ENCODE assay signal across 13 mouse cellular contexts in genomic region chr2:105416660-105417348, GRCm38 (mm10). TPM values are rescaled to one million over a fixed set of nuclear protein-coding genes. Genes with fewer than 3 reads are reported as not detected.
DNase-seq lines count a peak whose midpoint lies in the region; ATAC-seq and TF ChIP-seq lines count a peak whose summit lies in the region.
"Had no signal": no experiment of that assay in that cellular context is flagged by ENCODE, and none has a peak within 500 bp of the region (broad histone marks: within the 10 kb centered on the region; RNA-seq: fewer than 3 reads in every experiment).

No protein-coding gene starts in this region.

- no peak overlapping the region for H3K9ac ChIP-seq in lung, embryonic 14.5 days
- no peak overlapping the region for H3K9ac ChIP-seq in hindbrain, embryonic 16.5 days (ENCODE audit: low read depth, low read length)
- H3K9ac ChIP-seq: liver, embryonic 13.5 days had no signal

- 45% methylated on average over 8 of the region's 8 CpGs for WGBS in lung, embryonic 14.5 days
- 23% methylated on average over 8 of the region's 8 CpGs for WGBS in hindbrain, embryonic 16.5 days

- no peak overlapping the region for H3K4me2 ChIP-seq in lung, embryonic 14.5 days
- H3K4me2 ChIP-seq in hindbrain, embryonic 16.5 days (ENCODE audit: low read length), result no peak overlapping the region
- H3K4me2 ChIP-seq: heart, embryonic 11.5 days; liver, embryonic 13.5 days had no signal

- H3K27me3 ChIP-seq in lung, embryonic 14.5 days (ENCODE audit: insufficient read depth, low read length), result no peaks in the 10 kb centered on the region
- H3K27me3 ChIP-seq in hindbrain, embryonic 16.5 days (replicated peaks; ENCODE audit: control insufficient read depth, insufficient read depth, low read length), result no peaks in the 10 kb centered on the region
- H3K27me3 ChIP-seq: liver, embryonic 13.5 days had no signal

- no peaks in the 10 kb centered on the region for H3K36me3 ChIP-seq in lung, embryonic 14.5 days (ENCODE audit: insufficient read depth)
- H3K36me3 ChIP-seq in hindbrain, embryonic 16.5 days (ENCODE audit: control insufficient read depth, insufficient read depth, low read length), result no peaks in the 10 kb centered on the region
- H3K36me3 ChIP-seq: liver, embryonic 13.5 days had no signal

- no peak for TF ChIP-seq CTCF in lung, embryonic 14.5 days (IDR thresholded peaks at IDR 0.05; ENCODE audit: low read depth)

- H3K4me1 ChIP-seq in lung, embryonic 14.5 days (ENCODE audit: insufficient read depth), result no peaks in the 10 kb centered on the region
- peaks cover 9% of the 10 kb centered on the region for H3K4me1 ChIP-seq in hindbrain, embryonic 16.5 days (ENCODE audit: control insufficient read depth, insufficient read depth, low read depth, low read length)

- DNase-seq in cerebellum, postnatal 25 days, result peak; percentile 14 to 43
- no peak for DNase-seq in cerebellum, adult 11-12 months
- peak; percentile 28 for DNase-seq in lung, embryonic 14.5 days
- no peak for DNase-seq in lung, postnatal 36 days
- DNase-seq in right cerebral cortex, postnatal 10 days (ENCODE audit: low spot score in 2 of 2), result peak; percentile 65 to 68
- no peak for DNase-seq in urinary bladder, postnatal 4 days (ENCODE audit: low spot score in 2 of 2)
- DNase-seq in T-cell, adult 2 months (ENCODE audit: low spot score), result no peak
- DNase-seq: adrenal gland, postnatal 36 days; liver, embryonic 13.5 days; thymus, postnatal 14 days had no signal

- H3K9me3 ChIP-seq in lung, embryonic 14.5 days (ENCODE audit: low read depth, low read length), result no peaks in the 10 kb centered on the region; the same call in 1 of the 2 replicates
- H3K9me3 ChIP-seq in hindbrain, embryonic 16.5 days (ENCODE audit: control insufficient read depth, low read length), result no peaks in the 10 kb centered on the region
- H3K9me3 ChIP-seq: liver, embryonic 13.5 days had no signal

- no peak overlapping the region for H3K4me3 ChIP-seq in lung, embryonic 14.5 days (ENCODE audit: low read depth, low read length)
- H3K4me3 ChIP-seq in hindbrain, embryonic 16.5 days (ENCODE audit: low read length), result no peak overlapping the region
- H3K4me3 ChIP-seq: liver, embryonic 13.5 days had no signal

- peak; percentile 68; the same call in 1 of the 2 replicates for ATAC-seq in lung, embryonic 14.5 days (ENCODE audit: insufficient read depth)
- peak; percentile 76 for ATAC-seq in hindbrain, embryonic 16.5 days
- ATAC-seq: intestine, embryonic 16.5 days had no signal

- H3K27ac ChIP-seq in lung, embryonic 14.5 days (ENCODE audit: low read depth), result no peak overlapping the region
- no peak overlapping the region for H3K27ac ChIP-seq in hindbrain, embryonic 16.5 days (ENCODE audit: low read depth, low read length)
- H3K27ac ChIP-seq: liver, embryonic 13.5 days had no signal

RNA-seq across cellular contexts. Expression of gene Rcn1, which starts 17.7 kb away (rescaled TPM):
- polyA plus RNA-seq in lung, embryonic 14.5 days (2014; fragmentation: Nextera tagmentation; extraction: Ambion mirVana), result 137 and 138 TPM in 2 replicates
- polyA plus RNA-seq in hindbrain, embryonic 16.5 days (2015; fragmentation: Nextera tagmentation; extraction: Ambion mirVana), result 76.2 and 80.0 TPM in 2 replicates

Comparison
In these comparisons a context has a peak if more than half of its experiments do, and no peak if none do; other contexts are left out.
1. DNase-seq: peak in cerebellum, postnatal 25 days (2 of 2), lung, embryonic 14.5 days (single experiment) and right cerebral cortex, postnatal 10 days (2 of 2); none in cerebellum, adult 11-12 months (single experiment), lung, postnatal 36 days (single experiment), urinary bladder, postnatal 4 days (0 of 2) and T-cell, adult 2 months (single experiment).